Mouse (Mus musculus) megakaryocyte-erythroid progenitor cell, adult 5-6 weeks (primary cell): Measurements from ENCODE around the gene Spg20. TPM values are rescaled to one million over a fixed set of nuclear protein-coding genes. Genes with fewer than 3 reads are reported as not detected.

Experiments
- ATAC-seq: replicated peaks from 2 replicates; pipeline ENCODE4 v1.8.0; 2016; ENCODE audit warnings: mild to moderate bottlenecking, inconsistent platforms; ENCODE audit not compliant: severe bottlenecking, poor library complexity, low FRiP score, low TSS enrichment
- total RNA-seq, 2 experiments: library from RNA; stranded (forward) in 1 of 2; stranded (reverse) in 1 of 2; fragments of 200-1000, 215-1000 nt in 1 of 2; fragments of >200 nt in 1 of 2; fragmentation: Nextera tagmentation in 1 of 2; gene quantifications; 2 replicates each; pipeline ENCODE4 v1.2.3; 2014 to 2017

Gene Spg20
- total RNA-seq, 2 experiments from 2014 or later: 12.3 to 32.3 TPM

DNA sequence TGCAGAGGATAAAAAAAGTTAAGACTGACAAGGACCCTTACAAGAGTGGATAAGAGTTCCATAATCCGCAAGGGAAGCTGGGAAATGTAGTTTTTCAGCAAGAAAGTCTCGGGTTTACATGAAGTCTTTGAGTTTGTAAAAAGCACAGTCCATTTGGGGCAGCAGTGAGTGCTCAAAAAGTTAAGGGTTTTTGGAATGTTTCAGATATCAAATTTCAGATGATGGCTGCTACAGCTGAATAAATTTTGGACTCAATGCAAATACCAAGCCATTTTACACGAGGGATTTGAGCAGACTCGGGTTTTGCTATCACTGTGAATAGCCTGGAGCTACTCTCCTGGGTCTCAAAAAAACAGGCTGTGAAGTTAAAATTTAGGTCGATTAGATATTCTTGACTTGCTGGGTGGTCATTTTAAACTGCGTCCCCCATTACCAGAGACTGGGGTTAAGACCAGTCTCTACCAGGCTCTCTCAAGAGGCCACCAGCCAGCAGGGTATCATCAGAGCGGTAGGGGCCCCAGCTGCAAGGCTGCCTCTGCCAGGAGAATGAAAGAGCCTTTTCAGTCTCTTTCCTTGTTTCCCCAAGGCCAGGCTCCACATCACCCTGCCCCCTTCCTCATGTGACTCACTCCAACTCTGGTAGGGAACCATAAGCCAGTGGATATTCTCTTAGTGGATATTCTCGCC lies 15.8 kb upstream of the Spg20 start:
- no peak for ATAC-seq

DNA sequence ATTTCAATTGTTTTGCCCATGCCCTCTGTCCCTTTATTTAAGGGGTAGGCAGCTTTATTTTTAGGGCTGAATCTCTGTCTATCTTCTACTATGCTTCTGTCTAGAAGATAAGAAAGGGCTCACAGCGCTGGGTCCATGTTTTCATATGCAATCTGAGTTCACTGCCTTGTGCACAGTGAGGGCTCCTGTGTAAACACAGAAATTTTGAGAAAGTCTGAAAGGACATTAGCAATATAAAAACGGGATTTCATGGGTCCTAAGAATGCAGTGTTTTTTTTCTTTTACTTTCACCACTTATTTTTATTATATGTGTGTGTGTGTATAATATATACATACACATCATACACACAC lies 15.3 kb upstream of the Spg20 start:
- ATAC-seq: no peak

DNA sequence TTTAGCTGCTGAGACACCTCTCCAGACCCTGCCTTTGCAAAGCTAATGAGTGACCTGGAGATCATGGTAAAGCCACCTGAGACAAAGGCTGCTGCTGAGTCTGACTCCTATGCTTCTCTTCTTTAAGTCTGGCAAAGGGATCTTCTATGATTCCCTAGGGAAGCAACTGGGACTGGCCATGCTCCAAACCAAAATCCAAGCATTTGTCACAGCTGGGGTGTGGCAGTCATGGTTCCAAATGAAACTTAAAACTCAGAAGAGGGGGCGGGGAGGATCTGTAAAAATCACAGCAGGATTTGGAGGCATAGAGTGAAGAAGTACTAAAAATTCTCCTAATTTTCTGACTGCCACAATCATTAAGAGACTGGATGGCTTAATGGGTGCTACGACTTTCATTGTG lies 14.7 kb upstream of the Spg20 start:
- no peak for ATAC-seq

DNA sequence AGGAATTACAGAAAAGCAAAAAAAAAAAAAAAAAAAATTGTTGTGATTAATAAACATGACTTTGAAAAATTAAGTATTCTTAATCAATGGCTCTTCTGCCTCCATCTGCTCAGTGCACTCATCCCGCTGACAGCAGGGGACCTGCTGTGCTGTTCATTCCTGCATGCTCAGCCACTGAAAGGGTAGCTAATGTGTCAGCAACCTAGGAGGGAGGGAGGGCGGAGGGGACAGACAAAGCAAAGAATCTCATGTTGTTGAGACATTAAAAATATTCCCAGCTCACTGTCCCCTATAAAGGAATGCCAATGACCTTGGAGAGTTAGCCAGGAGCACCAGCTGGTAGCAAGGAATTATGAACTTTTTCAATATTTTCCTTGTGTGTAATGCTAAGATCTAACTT lies 13.9 kb upstream of the Spg20 start:
- no peak for ATAC-seq

DNA sequence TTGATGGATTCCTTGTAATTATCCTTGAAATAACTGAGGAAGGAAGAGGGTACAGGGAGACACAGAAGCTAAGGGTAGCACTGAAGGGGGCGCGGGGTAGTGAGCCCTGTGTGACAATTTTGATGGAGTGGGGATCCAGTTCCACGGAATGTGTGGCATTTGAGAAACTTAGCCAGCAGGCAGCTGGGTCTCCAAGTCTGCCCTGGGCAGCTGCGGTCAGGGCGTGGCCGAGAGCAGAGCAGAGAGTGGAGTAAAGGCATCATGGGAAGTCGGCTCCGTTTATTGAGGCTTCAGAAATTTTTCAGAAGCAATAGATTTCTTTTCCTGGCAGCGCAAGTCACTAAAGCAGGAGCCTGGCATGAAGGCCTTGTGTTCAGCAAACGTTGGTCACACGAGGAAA lies 12.9 kb upstream of the Spg20 start:
- no peak for ATAC-seq

DNA sequence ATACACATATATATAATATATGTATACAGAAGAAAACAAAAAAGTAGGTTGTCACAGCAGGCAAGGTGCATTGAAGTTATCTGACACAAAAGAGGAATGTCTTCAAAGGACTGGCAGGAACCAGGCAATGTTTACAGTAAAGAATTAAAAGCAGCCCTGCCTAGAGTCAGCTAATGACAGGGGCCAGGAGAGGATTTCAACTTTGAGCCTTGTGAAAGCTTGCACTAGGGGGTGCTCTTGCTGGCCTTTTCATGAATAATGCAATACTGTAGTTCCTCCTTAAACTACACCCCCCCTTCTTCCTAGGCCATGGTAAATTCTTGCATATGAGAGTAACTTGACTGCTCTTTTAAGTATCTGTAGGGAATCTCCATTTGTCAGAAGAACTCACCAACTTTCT lies 10.8 kb upstream of the Spg20 start:
- ATAC-seq: no peak

DNA sequence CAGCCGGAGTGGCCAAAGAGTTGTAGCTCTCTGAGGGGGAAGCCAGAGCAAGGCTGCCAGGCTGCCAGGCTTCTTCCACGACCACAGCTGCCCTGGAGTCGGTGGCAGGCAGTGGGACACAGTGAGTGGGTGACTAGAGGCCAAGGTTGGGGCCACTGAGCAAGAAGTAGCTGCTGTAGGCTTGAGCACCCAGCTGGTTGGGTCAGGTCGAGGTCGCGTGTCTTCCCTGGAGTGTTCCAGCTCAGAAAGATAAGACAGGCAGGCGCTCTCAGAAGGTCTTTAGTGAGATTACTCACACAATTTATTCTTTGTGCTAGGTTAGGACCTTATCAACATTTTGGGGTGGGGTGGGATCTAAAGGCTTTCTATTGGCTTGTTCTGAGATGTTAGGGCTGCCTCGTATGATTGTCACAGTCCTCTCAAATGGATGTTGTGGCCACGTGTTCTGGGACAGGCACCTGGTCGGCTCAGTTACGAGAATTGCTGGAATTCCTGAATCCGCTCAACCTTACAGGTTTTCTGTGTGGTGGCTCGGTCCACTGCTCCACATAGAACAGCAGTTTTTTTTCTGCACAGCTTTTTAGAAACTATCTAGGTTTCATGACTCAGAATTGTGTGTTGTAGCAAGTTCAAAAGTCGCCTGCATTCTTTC lies 6.4 kb upstream of the Spg20 start:
- ATAC-seq: no peak

DNA sequence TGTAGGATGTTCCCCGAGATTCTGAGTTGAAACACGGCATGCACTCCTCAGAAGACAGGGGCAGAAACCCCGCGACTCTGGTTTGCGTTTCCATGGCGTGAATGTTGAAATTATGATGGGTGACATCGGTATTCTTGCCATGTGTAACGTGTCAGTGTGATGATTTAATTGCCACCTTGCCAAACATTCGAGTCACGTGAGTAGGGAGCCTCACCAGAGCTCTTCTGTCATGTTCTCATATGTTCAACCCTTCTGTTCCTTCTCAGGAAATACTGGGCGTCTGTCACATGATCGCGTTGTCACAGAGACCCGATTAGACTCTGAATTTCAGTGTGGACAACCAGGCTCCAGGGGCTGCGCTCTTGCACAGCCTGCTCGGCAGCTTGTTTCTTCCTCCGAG lies 5.9 kb upstream of the Spg20 start:
- ATAC-seq: no peak

DNA sequence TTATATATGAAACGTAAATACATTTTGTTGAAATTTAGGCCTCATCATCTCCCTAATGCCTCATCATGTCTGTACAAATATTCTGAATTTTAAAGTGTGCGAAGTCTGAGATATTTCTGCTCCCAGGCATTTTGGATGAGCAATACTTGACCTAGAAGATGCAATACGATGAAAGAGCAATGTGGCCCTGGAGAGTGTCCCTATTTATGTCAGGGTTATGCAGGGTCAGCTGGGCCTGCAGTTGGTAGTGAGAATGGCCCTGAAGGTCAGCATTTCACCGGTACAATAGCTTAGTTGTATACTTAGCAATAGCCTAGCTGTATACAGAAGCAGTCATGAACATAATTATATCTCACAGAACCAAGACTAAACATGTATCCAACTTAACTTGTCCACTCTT lies 2.8 kb upstream of the Spg20 start:
- no peak for ATAC-seq

DNA sequence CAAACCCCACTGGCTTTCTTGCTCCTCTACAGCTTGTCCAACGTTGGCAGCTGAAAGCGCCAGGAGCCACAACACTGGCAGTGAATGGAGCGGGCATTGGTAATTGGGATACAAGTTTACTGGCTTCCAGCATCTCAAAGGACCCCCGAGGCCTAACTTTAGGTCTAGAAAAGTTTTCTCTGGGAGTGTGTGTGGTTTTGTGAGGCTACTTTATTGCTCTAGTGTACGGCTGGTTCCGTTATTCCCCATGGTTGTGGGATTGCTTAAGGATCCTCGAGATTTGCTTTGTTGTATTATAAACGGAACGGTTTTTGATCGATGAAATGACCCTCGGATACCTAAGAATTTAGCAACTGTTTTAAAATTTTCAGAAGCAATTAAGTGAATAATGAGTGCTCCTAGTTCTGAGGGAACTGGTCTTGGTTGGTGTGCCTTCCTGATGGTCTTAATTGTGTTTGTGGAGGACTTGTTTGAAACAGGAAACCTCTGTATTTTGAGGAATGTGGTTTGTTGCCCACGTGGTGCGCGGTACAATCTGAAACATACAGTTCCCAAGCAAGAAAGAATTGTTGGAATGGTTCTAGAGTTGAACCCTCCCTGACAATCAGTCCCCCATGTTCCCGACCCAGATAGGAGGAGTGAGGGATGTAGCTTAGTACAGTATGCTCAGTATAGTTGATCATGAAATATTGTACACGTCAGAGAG lies 955 bp downstream of the Spg20 start:
- peak; percentile 25; the same call in 1 of the 2 replicates for ATAC-seq

DNA sequence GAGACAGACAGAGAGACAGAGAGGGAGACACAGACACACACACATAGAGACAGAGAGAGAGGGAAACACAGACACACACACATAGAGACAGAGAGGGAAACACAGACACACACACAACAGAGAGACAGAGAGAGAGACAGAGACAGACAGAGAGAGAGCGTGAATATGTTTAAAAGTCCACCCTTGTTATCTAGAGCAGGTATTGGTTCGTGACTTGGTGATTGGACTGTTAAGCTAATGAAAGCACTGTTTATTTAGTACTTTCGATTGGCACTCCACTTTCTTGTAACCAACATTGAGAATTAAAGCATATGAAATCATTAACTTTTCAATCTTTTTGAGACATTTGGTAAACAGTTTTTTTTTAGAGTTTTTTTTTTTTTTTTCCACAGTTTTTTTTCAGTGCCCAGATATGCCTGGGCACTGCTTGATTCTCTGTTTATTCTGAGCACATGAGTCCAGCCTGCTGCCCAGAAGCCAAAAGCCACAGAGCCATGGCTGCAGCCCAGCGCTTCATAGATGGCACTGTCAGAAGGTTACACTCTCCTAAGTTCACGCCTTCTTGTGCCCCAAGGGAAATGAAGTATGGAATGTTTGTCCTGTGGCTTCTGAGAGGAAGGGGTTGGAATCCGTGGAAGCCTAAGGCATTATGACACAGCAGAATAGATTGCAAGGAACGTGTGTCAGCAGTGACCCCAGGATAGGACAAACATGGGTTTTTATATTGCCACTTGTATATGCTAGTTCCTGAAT lies 2.6 kb downstream of the Spg20 start:
- no peak for ATAC-seq

DNA sequence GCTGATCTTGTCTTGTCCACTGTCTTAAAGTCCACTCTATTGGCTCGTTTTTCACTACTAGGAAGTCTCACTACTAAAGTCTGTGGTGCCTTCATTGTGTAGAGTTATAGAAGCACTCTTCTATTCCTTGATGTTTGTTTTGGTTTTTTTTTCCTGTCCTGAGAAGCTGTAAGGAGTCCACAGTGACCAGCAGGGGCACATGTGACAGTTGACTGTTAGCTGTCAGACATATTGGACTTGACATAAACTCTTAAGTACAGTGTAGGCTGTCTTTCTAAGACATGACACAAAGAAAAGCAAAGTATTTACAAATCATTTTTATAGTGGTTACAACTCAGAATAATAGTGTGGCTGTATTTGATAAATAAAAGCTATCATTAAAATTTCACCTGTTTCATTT lies 3.2 kb downstream of the Spg20 start:
- ATAC-seq: no peak

DNA sequence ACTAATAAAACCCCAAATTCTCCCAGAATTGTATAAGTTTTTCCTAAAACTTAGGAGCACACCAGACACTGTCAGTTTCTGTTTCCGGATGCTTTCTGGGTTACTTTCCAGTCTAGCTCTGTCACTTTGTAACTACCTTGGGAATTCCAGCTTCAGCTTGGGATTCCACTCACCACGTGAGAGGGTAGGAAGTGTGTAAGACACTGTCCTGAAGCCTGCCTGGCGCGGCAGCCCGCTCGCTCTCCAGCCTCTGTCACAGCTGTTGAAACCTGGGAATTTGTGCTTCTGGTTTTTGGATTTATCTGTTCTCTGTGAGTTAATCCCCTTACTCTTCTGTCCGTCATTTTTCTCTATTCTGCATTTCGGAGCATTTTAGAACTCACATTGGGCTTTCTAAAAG lies 4.1 kb downstream of the Spg20 start:
- ATAC-seq: no peak

DNA sequence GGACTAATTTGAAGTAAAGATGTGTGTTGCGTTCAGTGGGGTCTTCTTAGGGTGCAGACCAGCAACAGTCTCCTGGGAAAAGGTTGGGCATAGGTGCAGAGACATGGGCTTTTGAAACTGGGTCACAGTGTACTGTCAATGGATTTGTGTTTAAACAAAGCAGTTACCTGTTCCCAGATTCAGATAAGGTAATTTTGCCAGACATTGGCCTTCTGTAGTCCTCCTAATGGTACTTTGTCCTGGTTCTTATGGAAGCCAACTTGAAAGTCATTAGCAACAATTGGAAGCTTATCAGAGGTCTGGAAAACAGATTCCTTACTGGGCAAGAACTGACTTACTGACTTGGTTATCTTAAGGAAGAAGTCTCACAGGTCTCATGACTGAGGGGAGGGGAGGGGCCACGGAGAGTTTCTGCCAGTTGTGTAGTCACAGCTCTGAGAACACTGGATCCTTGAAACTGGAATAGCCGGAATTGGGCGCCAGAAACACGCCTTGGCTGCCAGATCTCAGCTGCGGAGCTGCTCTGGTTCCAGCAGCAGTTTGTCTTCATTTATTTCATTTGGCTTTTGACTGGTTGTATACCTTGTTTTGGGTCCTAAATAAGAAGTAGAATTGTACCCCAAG lies 7.5 kb downstream of the Spg20 start:
- ATAC-seq: no peak

DNA sequence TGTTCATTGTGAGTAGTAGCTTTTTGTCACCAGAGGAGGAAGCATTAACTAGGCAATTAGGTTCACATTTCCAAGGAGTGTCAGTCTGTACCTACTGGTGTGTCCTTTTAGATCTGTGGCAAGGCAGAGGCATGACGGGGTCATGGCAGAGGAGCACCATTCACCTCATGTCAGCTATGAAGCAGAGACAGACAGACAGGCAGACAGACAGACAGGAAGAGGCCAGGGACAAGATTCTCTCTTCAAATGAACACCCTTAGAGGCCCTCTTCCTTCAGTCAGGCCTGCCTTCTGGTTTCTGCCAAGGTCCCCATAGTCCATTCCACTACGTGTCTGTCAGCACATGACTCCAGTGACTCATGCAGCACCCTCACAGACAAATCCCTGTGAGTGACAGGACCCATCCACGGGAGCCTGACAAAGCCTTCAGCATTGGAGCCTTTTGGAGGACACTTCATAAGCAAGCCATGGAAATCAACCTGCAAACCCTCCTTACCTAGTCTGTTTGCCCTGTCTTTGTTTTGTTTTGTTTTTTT lies 10.5 kb downstream of the Spg20 start:
- no peak for ATAC-seq

DNA sequence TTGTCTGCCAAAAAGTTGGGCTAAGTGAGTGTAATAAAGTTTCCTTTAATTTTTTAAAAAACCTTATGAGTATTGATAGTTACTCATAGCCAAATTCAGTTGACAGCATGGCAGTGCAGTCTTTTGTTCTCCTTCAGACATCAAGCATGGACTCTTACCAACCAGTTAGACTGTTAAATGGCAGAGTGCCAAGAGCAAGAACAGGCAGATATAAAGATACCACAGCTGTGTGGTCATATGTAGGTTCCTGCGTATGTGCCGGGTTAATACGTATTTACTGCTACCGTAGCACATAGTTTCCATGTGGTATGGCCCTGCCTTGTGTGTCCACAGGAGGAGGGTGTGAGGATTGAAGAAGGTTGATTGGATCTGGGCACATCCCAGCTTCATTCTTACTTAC lies 11.2 kb downstream of the Spg20 start:
- peak; percentile 85 for ATAC-seq

DNA sequence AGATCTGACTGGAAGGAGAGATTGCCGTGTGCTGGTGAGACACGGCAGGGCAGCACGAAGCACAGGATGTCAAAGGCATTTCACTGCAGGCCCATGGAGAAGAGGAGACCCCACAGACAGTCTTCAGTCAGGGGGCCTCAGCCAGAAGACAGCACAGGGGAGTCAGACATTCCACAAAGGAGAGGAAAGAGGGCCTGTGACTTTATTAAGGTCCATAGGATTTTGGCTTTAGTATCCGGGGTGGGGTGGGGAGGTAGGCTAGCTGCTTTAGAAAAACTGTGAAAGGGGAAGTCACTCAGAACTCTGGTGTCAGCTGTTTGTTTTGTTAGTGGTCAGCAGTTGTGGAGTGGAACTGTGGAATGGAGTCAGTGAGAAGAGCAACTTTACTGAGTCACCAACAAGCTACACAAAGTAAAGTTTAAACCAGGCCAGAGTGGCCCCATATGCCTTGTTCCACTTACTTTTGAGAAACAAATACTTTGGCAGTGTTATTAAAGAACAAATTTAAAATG lies 17.3 kb downstream of the Spg20 start:
- ATAC-seq: no peak

DNA sequence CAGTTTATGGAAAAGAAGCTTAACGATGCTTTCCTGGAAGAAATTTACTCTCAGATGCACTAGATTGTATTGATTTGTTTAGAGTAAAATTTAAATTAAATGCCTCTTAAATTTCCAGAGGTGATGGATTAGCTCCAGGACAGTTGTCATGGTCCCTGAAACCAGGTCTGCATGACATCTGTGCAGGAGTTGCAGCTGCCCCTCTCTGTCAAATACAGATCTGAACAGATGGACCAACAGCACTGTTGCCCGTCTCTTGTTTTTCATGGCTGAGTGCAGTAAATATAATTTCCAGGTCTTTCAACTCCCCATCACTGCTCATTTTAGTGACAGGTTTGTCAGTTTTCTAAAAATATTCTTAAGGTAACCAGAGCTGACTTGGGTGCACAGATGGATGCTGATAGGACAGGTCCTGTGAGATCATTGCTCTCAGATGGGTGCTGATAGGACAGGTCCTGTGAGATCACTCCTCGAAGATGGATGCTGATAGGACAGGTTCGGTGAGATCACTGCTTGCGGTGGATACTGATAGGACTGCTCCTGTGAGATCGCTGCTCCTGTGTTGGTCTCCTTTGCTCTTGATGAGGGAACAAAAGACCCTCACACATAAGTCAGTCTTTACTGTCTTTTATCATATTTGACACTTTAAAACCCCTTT lies 19.8 kb downstream of the Spg20 start:
- no peak for ATAC-seq

DNA sequence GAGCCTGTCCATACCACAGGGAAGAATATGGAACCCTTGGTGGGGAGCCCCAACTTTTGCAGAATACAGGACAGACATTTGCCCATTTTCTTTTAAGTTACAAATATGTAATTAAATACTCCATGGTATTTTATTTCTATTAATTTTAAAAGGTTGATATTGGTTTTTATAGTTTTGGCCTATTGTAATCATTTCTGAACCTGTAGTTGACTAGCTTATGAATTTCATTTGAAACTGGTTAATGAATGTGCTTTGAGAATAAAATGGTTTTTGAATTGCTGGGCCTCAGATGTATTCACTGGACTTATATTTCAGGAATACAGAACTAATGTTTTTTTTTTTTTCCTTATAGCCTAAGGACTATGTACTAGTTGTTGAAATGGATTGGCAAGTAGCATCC lies 25.1 kb downstream of the Spg20 start, which contains the start of gene Ccdc169:
Gene Ccdc169, plus strand, starts transcription at position 301 of the 400 bp plus-strand sequence.
- no peak for ATAC-seq
